Mouse (Mus musculus) monocyte, adult 59 days (primary cell): ENCODE data around the gene Ubl4b. TPM values are rescaled to one million over a fixed set of nuclear protein-coding genes. Genes with fewer than 3 reads are reported as not detected.

Experiments
- total RNA-seq, 2 experiments: library from RNA; stranded (reverse); gene quantifications; one replicate each; pipeline ENCODE4 v1.2.4; 2023

Gene Ubl4b
- total RNA-seq = not detected

GRCm38 (mm10) chr3:107554842-107555241, at the start of gene Ubl4b:
Ubl4b (minus strand) TSS chr3:107555073.

GRCm38 (mm10) chr3:107594662-107595263, 39.9 kb upstream of the Ubl4b start, which contains the start of gene Alx3:
Alx3 (plus strand) TSS chr3:107595031.

GRCm38 (mm10) chr3:107517631-107518108, 37.2 kb downstream of the Ubl4b start, which contains the start of gene Slc6a17:
Slc6a17 (minus strand) TSS chr3:107518018.

Other genes with a start within 250 kb of the Ubl4b start
- 10 to 100 TPM; 37.7 to 43.3 TPM for gene Rbm15, start 221.4 kb downstream of the Ubl4b start, total RNA-seq
- not detected for gene Kcnc4, start 95.5 kb downstream of the Ubl4b start, total RNA-seq
- gene Slc6a17, start 37.1 kb downstream of the Ubl4b start, total RNA-seq = not detected
- gene Alx3, start 40.0 kb upstream of the Ubl4b start, total RNA-seq = not detected
- not detected for gene Gm10961, start 76.2 kb upstream of the Ubl4b start, total RNA-seq
- 10 to 100 TPM; 28.4 to 30.9 TPM for gene Strip1, start 76.6 kb upstream of the Ubl4b start, total RNA-seq
- gene Ahcyl1, start 141.5 kb upstream of the Ubl4b start, total RNA-seq = 10 to 100 TPM; 46.5 to 58.0 TPM
- 10 to 100 TPM in 1 of 2 experiments, 1 to 10 TPM in 1; 8.9 to 11.2 TPM for gene Csf1, start 205.4 kb upstream of the Ubl4b start, total RNA-seq